Mouse (Mus musculus): ENCODE data around the gene Zmynd8. TPM values are rescaled to one million over a fixed set of nuclear protein-coding genes. Genes with fewer than 3 reads are reported as not detected.

The Zmynd8 gene
- polyA plus RNA-seq, 1 experiment from 2014 or later, result 72.1 TPM

DNA sequence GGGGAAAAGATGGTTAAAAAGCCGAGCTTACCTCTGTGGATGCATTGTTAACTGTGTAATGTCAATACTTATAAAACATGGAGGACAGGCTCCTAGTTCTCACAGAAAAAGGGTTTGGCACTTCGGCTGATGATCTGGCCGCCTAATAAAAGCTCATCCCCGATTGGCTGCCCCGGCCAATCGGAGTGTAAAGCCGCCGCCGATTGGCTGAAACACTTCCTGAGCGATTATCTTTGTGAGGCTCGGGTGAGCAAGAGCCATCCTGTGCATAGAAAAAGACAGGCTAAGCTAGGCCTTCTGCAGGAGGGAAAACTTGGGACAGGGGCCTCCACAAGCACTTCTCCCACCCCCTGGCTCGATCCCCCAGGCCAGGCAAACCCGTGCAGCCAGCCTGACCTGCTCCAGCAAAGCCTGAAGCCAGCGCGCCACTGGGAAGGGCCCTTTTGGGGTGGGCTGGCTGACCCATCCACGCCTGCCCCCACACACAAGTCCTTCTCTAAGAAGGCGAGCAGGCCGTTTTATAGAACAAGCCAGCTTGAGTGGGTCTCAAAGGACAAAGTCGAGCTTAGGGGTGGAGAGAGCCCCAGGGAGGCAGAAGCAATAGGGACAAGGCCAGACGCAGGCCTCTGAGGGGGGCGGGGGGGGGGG lies 14.1 kb downstream of the Zmynd8 start:
- peak overlapping the region; percentile 58 for H3K4me2 ChIP-seq (replicated peaks)
- H3K4me3 ChIP-seq, result peak overlapping the region; percentile 29
- peaks cover 97% of the 10 kb centered on the region for H3K4me1 ChIP-seq
- no peaks in the 10 kb centered on the region for H3K9me3 ChIP-seq (replicated peaks)
- 3% methylated on average over 21 of the region's 21 CpGs for WGBS
- H3K9ac ChIP-seq, result peak overlapping the region; percentile 70
- no peaks in the 10 kb centered on the region for H3K27me3 ChIP-seq
- H3K36me3 ChIP-seq, result no peaks in the 10 kb centered on the region
- H3K27ac ChIP-seq, result peak overlapping the region; percentile 100
- ATAC-seq (ENCODE audit: low FRiP score), result peak; percentile 54

DNA sequence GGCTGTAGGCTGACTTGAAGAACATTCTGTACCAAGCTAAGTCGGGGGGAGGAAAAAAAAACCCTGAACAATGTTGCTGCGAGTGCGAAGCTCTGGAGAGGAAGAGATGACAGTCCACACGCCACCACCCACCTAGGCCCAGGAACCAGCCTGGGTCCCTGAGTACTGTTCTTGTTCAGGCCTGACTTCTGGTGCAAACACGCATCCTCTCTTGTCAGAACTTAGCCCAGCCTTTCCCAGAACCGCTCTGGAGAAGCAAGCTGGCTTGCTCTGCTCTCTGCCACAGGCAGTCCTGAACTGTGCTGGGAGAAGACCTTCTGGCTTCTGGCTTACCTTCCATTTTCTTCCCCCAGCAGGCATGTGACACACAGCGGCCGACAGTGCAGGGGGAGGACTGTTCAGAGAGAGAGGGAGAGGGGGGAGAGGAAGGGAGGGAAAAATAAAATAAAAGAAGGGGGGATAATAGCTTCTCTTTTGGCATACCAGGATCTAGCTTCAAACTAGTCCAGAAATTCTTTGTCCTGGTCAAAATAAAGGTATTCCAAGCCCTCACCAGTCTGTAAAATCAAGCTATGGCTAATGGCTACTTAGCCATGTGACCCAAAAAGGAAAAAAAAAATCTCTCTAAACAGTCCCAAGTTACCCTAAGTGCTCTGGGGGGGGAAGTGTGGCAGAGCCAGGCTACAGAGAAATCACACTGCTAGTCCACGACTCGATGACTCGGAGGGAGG lies 14.8 kb downstream of the Zmynd8 start:
- H3K9ac ChIP-seq, result peak overlapping the region; percentile 70
- peaks cover 97% of the 10 kb centered on the region for H3K4me1 ChIP-seq
- H3K36me3 ChIP-seq, result no peaks in the 10 kb centered on the region
- H3K27ac ChIP-seq, result peak overlapping the region; percentile 100
- peak overlapping the region; percentile 29 for H3K4me3 ChIP-seq
- H3K4me2 ChIP-seq (replicated peaks), result peak overlapping the region; percentile 58
- WGBS, result 14% methylated on average over 11 of the region's 11 CpGs
- H3K9me3 ChIP-seq (replicated peaks), result no peaks in the 10 kb centered on the region
- no peak for ATAC-seq (ENCODE audit: low FRiP score)
- no peaks in the 10 kb centered on the region for H3K27me3 ChIP-seq

DNA sequence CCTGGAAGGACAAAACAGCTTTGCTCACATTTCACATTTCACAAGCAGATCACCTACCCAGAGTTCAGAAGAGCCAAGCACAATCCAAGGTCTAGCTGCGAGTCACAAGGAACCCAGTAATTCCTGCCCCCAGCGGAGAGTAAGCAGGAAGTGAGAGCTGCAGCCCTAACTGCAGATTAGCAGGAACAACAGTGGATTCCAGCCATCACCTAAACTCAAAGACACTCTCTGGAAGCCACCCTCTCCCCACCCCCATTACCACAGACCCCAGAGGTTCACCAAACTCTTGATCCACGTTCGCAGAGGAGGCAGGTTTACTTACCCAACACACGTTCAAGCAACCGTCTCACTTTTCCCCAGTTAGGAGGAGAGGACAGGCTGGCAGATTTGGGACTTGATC lies 15.8 kb downstream of the Zmynd8 start:
- 37% methylated on average over 6 of the region's 6 CpGs for WGBS
- Histone ChIP-seq H3K9me3 (replicated peaks) (no peaks in the 10 kb centered on the region), H3K4me3 (peak overlapping the region; percentile 29), H3K36me3 (no peaks in the 10 kb centered on the region), H3K4me2 (replicated peaks) (peak overlapping the region; percentile 58), H3K4me1 (peaks cover 97% of the 10 kb centered on the region), H3K27me3 (no peaks in the 10 kb centered on the region), H3K9ac (peak overlapping the region; percentile 70), H3K27ac (peak overlapping the region; percentile 100)
- ATAC-seq (ENCODE audit: low FRiP score), result no peak

DNA sequence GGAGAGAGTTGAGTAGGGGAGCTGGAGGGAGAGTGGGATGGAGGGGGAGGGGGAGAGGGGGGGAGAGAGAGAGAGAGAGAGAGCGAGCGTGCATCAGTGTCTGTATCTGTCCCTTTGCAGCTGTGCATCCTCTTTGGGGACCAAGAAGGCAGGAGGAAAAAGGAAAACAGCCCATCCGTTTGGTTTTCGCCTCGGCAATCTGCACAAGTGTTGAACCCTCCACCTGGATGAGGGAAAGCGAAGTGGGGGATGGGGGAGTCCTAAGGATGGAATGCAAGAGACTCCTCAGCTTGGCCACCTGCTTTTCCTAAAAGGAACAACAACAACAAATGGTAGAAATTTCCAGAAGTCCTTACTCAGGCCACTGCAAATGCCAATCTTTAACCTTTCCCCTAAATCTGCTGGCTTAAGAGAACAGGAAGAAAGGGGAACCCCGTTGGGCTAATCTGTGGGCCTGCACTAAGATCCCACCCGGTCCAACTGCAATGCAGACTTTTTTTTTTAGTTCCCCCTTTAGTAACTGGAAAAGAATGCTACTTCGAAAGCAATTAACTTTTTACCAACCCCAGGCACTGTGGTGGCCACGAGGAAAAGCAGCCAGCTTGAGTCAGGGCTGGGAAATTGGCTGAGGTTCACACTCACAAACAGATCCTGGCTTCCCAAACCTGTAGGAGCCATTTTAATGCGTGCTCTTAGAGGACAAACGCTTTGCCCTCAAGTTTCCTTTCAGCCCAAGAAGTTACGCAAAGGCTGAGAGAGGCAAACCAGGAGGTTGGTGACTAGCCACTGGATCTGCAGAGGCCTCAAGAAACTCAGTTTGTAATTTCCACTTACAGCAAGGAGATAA lies 17.0 kb downstream of the Zmynd8 start:
- 10% methylated on average over 13 of the region's 13 CpGs for WGBS
- H3K9ac ChIP-seq, result peak overlapping the region; percentile 70
- no peaks in the 10 kb centered on the region for H3K27me3 ChIP-seq
- H3K9me3 ChIP-seq (replicated peaks), result no peaks in the 10 kb centered on the region
- no peak for ATAC-seq (ENCODE audit: low FRiP score)
- no peaks in the 10 kb centered on the region for H3K36me3 ChIP-seq
- H3K4me2 ChIP-seq (replicated peaks), result peak overlapping the region; percentile 58
- peak overlapping the region; percentile 29 for H3K4me3 ChIP-seq
- peaks cover 97% of the 10 kb centered on the region for H3K4me1 ChIP-seq
- H3K27ac ChIP-seq, result peak overlapping the region; percentile 100

DNA sequence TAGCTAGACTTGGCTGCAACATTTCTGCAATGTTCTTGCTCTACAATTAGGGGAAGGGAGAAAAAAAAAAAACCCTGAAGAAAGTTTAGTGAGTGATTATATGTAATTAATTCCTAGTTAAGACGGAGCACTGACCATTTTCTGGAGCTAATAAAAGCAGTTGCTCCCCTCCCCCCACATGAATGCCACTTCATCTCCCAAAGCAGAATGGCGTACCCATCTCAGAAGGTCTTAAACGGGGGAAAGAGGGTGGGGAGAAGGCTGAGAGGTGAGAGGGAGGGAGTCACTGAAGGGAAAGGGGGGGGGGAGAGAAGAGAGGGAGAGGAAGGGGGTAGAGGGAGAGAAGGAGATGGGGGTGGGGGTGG lies 17.6 kb downstream of the Zmynd8 start:
- Histone ChIP-seq H3K4me3 (0 out of 2 replicates have a peak overlapping the region, but pooled peaks have one; percentile 29), H3K36me3 (no peaks in the 10 kb centered on the region), H3K9me3 (replicated peaks) (no peaks in the 10 kb centered on the region), H3K27ac (peak overlapping the region; percentile 100), H3K27me3 (no peaks in the 10 kb centered on the region), H3K4me1 (peaks cover 97% of the 10 kb centered on the region), H3K9ac (peak overlapping the region; percentile 70; the same call in 1 of the 2 replicates), H3K4me2 (replicated peaks) (peak overlapping the region; percentile 58)
- ATAC-seq (ENCODE audit: low FRiP score), result no peak
- 3% methylated on average over 3 of the region's 3 CpGs for WGBS

DNA sequence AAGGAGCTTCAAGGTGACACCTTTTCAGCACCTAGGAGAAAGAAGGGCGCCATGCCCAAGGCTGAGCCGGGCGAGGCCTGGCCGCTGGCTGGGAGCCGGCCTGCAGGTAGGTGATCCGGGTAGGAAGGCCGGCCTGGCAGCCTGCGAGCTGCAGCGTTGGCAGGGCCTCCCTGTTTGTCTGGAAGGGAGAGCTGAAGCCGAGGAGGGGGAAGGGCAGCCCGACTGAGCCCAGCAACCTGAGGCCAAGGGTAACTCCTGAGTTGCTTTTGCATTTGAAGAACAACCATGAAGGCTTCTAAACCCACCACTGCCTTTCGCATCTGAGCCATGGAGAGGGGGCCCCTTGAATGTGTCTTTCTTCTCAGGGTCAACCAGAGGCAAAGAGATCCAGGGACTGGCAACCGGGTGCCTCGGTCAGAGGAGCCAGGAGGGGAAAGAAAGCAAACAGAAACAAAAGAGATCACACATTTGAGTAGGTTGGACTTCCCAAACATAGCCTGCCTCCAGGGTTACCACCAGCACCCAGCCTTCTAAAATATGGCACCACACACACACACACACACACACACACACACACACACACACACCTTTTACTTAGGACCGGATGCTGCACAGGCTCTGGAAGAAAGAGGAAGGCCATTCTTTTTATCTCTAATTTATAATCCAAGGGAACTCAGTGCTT lies 18.2 kb downstream of the Zmynd8 start:
- no peaks in the 10 kb centered on the region for H3K36me3 ChIP-seq
- H3K4me2 ChIP-seq (replicated peaks), result peak overlapping the region; percentile 58
- 4% methylated on average over 15 of the region's 15 CpGs for WGBS
- ATAC-seq (ENCODE audit: low FRiP score), result no peak
- H3K9ac ChIP-seq, result peak overlapping the region; percentile 60
- peak overlapping the region; percentile 100 for H3K27ac ChIP-seq
- no peaks in the 10 kb centered on the region for H3K9me3 ChIP-seq (replicated peaks)
- H3K4me1 ChIP-seq, result peaks cover 98% of the 10 kb centered on the region
- peak overlapping the region; percentile 20 for H3K4me3 ChIP-seq
- no peaks in the 10 kb centered on the region for H3K27me3 ChIP-seq

DNA sequence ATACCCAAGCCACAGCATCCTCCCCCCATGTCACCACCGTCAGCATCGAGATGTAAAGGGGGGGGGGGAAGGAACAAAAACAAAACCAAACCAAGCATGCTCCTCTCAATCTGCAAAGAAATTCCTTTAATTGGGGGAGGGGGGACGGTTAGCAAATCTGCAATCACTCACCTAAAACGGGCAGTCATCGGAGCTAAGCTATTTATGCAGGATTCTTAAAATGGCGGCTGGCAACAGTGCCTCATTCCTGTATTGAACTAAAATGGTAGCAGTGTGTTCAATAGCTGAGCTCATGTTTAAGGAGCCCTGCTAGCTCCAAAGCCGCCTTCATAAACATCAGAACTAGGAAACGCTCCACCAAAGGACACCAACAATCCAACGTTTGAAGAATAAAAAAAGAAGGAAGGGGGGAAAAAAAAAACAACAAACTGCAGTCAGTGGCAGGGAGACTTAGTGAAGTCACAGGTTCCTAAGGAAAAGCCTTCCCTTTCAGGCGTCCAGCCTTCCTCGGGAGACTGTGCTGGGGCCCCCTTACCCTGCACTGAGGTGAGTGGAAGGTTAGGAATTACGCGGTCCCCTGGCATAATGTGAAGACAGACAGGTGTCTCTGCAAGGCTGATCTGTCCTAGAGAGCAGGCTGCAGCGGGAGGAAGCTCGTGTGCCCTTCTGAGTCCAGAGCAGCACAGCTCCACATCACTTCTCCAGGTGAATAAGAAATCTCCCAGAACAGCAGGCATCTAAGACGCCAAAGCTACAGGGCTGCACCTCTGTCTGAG lies 19.2 kb downstream of the Zmynd8 start:
- no peaks in the 10 kb centered on the region for H3K9me3 ChIP-seq (replicated peaks)
- H3K9ac ChIP-seq, result peak overlapping the region; percentile 60
- ATAC-seq (ENCODE audit: low FRiP score), result no peak
- H3K4me2 ChIP-seq (replicated peaks), result peak overlapping the region; percentile 58
- H3K27ac ChIP-seq, result peak overlapping the region; percentile 100
- H3K36me3 ChIP-seq, result no peaks in the 10 kb centered on the region
- WGBS, result 7% methylated on average over 16 of the region's 16 CpGs
- H3K4me1 ChIP-seq, result peaks cover 98% of the 10 kb centered on the region
- H3K4me3 ChIP-seq, result peak overlapping the region; percentile 20
- no peaks in the 10 kb centered on the region for H3K27me3 ChIP-seq

DNA sequence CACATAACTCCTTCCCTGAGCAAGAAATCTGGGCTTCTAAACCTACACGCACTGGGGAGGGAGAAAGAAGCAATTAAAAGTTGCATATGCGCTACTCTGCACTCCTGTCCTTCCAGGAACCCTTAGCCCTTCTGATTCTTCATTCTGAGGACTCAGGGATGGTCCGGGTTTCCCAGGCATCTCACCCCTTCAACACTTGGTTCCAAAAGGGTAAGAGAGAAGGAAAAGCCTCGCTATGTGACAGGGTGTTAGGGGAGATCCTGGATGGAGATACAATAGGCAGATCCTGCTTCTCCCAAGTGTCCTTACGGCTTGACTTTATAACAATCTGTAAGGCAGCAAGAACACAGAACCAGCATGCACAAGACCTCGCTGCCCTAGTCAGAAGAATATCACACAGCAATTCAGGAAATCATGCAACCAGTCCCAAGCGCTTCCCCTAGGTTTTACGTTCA lies 19.9 kb downstream of the Zmynd8 start:
- H3K4me3 ChIP-seq, result peak overlapping the region; percentile 20
- H3K9me3 ChIP-seq (replicated peaks), result no peaks in the 10 kb centered on the region
- peak overlapping the region; percentile 60 for H3K9ac ChIP-seq
- ATAC-seq (ENCODE audit: low FRiP score), result no peak
- peak overlapping the region; percentile 100 for H3K27ac ChIP-seq
- no peaks in the 10 kb centered on the region for H3K27me3 ChIP-seq
- peaks cover 3% of the 10 kb centered on the region for H3K36me3 ChIP-seq
- 30% methylated on average over 8 of the region's 8 CpGs for WGBS
- H3K4me1 ChIP-seq, result peaks cover 100% of the 10 kb centered on the region
- H3K4me2 ChIP-seq (replicated peaks), result peak overlapping the region; percentile 58

DNA sequence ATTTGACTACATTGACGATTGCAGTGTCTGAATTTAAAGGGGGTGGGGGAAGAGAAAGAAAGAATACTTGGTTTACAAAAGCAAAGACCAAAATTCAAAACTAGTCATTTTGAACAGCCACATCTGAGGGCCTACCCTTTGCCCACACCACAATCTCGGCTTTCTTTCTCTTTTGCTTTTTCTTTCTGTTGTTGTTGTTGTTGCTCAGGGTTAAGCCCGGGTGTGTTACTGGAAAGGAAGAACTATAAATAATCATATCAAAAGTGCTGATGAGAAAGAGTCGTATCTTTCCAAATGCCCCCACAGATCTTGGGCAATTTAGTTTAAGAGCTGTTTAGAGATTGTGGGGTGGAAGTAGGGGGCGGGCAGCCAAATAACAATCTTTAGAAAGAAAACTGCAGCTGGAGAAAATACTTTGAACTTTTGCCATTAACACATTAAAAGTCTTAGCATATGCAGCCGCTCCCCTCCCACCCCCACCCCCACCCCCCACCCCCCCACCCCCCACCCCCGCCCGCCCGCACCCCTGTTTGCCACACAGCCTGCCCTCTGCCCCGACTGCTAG lies 20.7 kb downstream of the Zmynd8 start:
- WGBS, result 28% methylated on average over 6 of the region's 10 CpGs
- Histone ChIP-seq H3K27ac (peak overlapping the region; percentile 100), H3K4me3 (peak overlapping the region; percentile 20), H3K36me3 (peaks cover 11% of the 10 kb centered on the region), H3K27me3 (no peaks in the 10 kb centered on the region), H3K9me3 (replicated peaks) (no peaks in the 10 kb centered on the region), H3K9ac (peak overlapping the region; percentile 49), H3K4me2 (replicated peaks) (peak overlapping the region; percentile 58), H3K4me1 (peaks cover 99% of the 10 kb centered on the region)
- no peak for ATAC-seq (ENCODE audit: low FRiP score)

DNA sequence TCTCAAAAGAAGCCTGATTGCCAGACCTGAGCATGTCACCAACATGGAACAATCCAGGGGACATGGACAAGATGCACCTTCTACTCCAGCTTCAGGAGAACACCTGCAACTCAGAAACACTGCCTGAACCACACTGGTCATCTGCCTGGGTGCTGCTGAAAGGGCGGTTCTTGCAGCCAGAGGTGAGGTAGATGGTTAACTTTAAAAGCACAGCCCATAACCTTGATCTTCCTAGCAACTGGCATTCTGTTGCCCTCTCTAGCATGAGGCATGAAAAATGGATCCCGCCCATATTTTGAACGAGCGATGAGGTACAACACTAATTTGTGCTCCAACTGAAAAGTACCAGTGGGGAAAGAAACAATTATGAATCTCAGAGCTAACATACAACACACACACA lies 21.6 kb downstream of the Zmynd8 start:
- no peak for ATAC-seq (ENCODE audit: low FRiP score)
- peaks cover 93% of the 10 kb centered on the region for H3K4me1 ChIP-seq
- no peaks in the 10 kb centered on the region for H3K27me3 ChIP-seq
- H3K27ac ChIP-seq, result peak overlapping the region; percentile 97
- peak overlapping the region; percentile 58 for H3K4me2 ChIP-seq (replicated peaks)
- no peaks in the 10 kb centered on the region for H3K9me3 ChIP-seq (replicated peaks)
- H3K4me3 ChIP-seq, result no peak overlapping the region
- H3K9ac ChIP-seq, result peak overlapping the region; percentile 49; the same call in 1 of the 2 replicates
- WGBS, result 68% methylated on average over 4 of the region's 4 CpGs
- H3K36me3 ChIP-seq, result peaks cover 15% of the 10 kb centered on the region
